Mouse (Mus musculus) thymus, postnatal 25 days (tissue): Measurements from ENCODE around the gene Klhl3.

Experiments used
- DNase-seq: peaks from one replicate; pipeline ENCODE4 v3.0.0; 2022

The Klhl3 gene

DNA sequence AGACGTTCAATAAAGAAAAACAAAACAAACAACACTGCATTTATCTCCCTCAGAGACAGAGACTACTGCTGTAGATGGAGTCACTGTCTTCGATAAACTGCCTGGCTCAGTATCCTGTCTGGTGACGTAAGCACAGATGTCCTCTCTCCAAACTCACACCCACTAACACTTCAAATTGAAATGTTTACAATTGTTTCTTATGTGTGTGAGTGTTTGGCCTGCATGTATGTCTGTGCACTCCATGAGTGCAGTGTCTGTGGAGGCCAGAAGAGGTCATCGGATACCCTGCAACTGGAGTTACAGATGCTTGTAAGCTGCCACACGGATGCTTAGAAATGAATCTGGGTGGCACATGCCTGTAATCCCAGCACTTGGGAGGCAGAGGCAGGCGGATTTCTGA is 96.1 kb downstream of the Klhl3 start:
- no peak for DNase-seq

GRCm38 (mm10) chr13:58012067-58012925 is 101.1 kb downstream of the Klhl3 start:
- DNase-seq, result peak; percentile 45

DNA sequence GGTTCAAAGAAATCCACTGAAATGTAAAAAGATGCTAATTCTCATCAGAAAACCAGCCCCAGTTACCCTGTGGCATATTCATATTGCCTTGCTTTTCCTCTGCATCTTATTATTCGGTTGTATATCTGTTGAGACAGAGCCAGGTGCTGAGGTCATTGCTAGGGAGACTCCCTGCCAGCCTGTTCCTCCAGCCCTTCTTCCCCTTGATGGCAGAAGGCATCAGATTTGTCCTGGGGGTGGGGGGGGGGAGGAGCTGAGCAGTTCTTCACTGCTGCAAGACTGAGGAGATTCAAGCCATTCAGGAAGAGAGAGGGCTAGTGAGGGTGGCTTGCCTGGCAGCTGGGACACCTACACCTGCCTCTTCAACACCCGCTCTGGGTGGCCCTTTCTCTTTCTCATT is 101.9 kb downstream of the Klhl3 start:
- DNase-seq, result no peak

DNA sequence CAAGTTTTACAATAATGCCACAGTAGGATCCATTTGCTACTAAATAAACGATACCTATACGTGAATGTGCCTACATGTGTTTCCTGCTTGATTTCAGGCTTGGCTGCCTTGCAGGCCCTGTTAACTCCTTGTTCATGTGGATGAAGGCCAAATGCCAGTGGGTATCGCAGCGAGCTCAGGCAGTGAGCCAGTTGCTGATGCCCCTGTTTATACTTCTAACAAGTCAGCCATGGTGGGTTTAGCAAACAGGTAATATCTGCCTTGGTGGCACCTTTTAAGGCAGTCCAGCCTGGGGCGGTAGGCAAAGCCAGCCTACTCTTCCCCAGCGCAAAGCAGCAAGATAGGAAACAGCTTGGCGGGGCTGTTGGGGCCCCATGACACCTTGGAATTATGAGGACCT is 103.0 kb downstream of the Klhl3 start:
- DNase-seq, result no peak

GRCm38 (mm10) chr13:58009275-58009674 is 104.1 kb downstream of the Klhl3 start:
- DNase-seq, result no peak

GRCm38 (mm10) chr13:58008038-58008364 is 105.4 kb downstream of the Klhl3 start:
- no peak for DNase-seq

- no peak for DNase-seq
Observed at GRCm38 (mm10) chr13:58007256-58008037, 105.9 kb downstream of the Klhl3 start.

DNA sequence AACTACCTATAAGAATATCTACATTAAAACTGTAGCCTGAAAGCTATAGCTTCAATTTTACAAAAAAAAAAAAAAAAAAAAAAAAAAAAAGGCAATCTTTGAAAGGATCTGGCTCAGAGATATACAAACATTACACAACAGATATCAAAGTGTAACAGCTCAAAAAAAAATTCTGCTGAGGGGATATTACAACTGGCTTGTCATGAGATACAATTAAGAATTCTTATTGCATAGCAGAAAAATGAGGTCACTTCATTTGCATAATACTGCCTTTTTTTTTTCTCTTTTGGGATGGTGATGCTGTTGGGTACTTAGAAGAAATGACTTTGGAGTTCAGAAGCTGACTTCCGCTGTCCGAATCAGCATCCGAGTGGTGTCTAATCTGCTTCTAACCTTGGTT is 111.6 kb downstream of the Klhl3 start:
- no peak for DNase-seq

GRCm38 (mm10) chr13:57996536-57996935 is 116.9 kb downstream of the Klhl3 start:
- no peak for DNase-seq

GRCm38 (mm10) chr13:57995864-57996263 is 117.5 kb downstream of the Klhl3 start:
- DNase-seq, result no peak

DNA sequence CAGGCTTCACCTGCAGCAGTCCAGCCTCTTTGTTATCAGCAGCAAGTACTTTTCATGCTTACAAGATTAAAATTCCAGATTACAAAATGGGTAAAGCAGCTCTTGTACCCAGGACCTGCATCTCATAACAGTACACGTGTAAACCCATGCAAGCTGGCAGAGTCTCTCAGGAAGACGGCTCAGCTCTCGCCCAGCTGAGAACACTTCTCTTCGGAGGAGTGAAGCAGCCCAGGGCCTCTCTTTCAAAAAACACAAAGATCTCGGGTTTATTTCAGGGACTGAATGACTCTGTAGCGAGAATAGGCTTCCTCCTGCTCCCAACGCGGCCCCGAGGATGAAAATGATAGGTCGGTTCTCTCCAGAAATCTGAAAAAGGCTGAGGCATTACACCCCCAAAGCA is 128.8 kb downstream of the Klhl3 start:
- no peak for DNase-seq

GRCm38 (mm10) chr13:57984163-57984562 is 129.2 kb downstream of the Klhl3 start:
- DNase-seq, result no peak

DNA sequence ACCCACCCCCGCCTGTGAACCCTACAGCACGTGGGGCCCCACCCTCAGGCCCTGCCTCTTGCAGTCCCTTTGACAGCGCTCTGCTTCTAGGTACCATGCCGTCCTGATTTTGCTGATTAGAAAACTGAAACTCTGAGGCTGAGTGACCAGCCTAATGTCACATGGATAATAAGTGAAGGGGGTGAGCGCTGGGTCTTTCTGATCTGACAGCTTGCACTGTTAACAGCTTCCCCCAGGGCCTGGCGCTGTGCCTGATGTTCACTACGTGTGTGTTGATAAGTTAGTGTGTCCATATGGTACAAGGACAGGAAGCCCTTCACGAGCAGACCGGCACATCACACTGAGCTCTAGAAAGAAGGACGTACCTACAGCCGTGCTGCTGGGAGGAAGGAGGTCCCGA is 130.1 kb downstream of the Klhl3 start:
- DNase-seq, result peak; percentile 13

DNA sequence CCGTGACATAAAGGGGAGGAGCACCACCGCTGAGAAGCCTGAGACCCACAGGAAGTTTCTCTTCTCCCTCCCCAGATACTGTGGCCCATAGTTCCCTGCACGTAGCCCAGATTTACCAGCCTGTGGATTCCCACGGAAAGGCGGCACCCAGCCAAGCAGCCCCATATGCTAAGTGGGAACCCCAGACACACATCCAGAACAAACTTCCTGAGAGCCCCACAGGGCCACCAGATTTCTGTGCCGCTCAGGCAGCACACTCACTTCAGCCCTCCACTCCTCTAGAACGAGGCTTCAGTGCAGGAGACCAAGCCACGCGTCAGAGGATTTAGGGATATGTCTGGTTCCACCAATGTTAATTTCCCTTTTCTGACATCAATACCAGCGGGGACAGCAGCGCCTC is 130.5 kb downstream of the Klhl3 start:
- no peak for DNase-seq

- DNase-seq, result no peak
Observed at GRCm38 (mm10) chr13:57980679-57981078, 132.7 kb downstream of the Klhl3 start.

- DNase-seq, result no peak
Observed at GRCm38 (mm10) chr13:57980071-57980470, 133.3 kb downstream of the Klhl3 start.

GRCm38 (mm10) chr13:57978931-57979330 is 134.5 kb downstream of the Klhl3 start:
- DNase-seq, result no peak

- DNase-seq, result no peak
Observed at GRCm38 (mm10) chr13:57977721-57978120, 135.7 kb downstream of the Klhl3 start.

- DNase-seq, result no peak
Observed at GRCm38 (mm10) chr13:57965658-57966057, 147.7 kb downstream of the Klhl3 start.

DNA sequence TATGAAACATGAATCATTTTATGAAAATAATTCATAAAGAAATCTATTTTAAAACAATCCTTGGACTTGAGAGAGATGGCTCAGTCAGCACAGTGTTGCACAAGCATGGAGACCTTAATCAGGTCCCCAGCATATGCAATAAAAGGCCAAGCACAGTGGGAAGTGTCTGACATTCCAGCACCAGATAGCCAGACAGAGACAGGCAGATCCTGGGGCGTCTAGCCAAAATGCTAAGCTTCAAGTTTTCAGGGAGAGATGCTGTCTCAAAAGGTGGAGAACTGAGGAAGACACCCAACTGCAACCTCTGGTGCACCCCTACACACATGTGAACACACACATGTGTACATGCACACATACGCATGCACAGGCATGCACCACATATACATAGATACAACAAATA is 153.1 kb downstream of the Klhl3 start:
- no peak for DNase-seq

- DNase-seq, result no peak
Observed at GRCm38 (mm10) chr13:57959806-57960205, 153.6 kb downstream of the Klhl3 start.
